Mouse (Mus musculus): Measurements from ENCODE around the gene Kars. TPM values are rescaled to one million over a fixed set of nuclear protein-coding genes. Genes with fewer than 3 reads are reported as not detected.

The Kars gene
- polyA plus RNA-seq, 1 experiment: 325 TPM

DNA sequence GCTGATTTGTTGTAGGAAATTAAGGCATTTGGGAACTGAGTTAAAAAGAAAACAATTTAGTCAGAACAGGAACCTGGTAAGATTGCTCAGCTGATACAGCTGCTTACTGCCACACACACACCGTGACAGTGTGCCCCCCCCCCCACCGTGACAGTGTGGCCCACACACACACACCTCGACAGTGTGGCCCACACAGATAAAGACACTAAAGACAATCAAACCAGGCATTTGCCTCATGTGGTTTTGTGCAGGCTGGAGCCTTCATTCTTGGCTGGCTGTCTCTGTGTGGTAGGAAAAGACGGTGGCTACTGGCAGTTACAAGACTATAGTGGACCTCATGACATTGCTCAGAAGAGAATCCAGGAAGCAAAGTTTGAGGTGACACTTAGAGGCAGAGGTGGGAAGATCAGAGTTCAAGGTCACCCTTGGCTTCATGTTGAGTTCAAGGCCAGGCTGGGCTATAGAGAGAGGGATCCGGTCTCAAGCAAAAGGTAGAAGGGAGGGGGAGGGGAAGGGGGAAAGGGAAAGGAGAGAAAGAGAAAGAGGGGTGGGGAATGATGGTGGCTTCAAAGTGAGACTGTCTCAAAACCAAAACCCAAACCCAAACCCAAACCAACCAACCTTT lies 43.8 kb downstream of the Kars start:
- H3K4me3 ChIP-seq (ENCODE audit: low read depth, low read length): no peak overlapping the region
- H3K9me3 ChIP-seq (replicated peaks; ENCODE audit: control insufficient read depth, insufficient read depth, low read length, poor library complexity, severe bottlenecking): no peaks in the 10 kb centered on the region
- no peaks in the 10 kb centered on the region for H3K27me3 ChIP-seq (ENCODE audit: control insufficient read depth, insufficient read depth, low read length, poor library complexity, severe bottlenecking)
- no peak overlapping the region for H3K9ac ChIP-seq (ENCODE audit: low read depth, poor library complexity, severe bottlenecking)
- H3K36me3 ChIP-seq (ENCODE audit: control insufficient read depth, insufficient read depth, low read length, poor library complexity, severe bottlenecking): peaks cover 28% of the 10 kb centered on the region
- TF ChIP-seq EP300 (IDR thresholded peaks at IDR 0.05; ENCODE audit: insufficient read depth, low read depth, low read length) (no peak), CTCF (IDR thresholded peaks at IDR 0.05; ENCODE audit: low read depth, low read length) (no peak), POLR2A (IDR thresholded peaks at IDR 0.05; ENCODE audit: insufficient read depth, low read length) (no peak)
- peak overlapping the region; percentile 14; the same call in 1 of the 2 replicates for H3K27ac ChIP-seq (ENCODE audit: insufficient read depth, low read length)
- peaks cover 2% of the 10 kb centered on the region for H3K4me1 ChIP-seq (ENCODE audit: control insufficient read depth, insufficient read depth, low read length)

GRCm38 (mm10) chr8:111964849-111965561 lies 46.1 kb downstream of the Kars start:
- Histone ChIP-seq H3K9me3 (replicated peaks; ENCODE audit: control insufficient read depth, insufficient read depth, low read length, poor library complexity, severe bottlenecking) (no peaks in the 10 kb centered on the region), H3K4me3 (ENCODE audit: low read depth, low read length) (no peak overlapping the region), H3K4me1 (ENCODE audit: control insufficient read depth, insufficient read depth, low read length) (peaks cover 5% of the 10 kb centered on the region), H3K36me3 (ENCODE audit: control insufficient read depth, insufficient read depth, low read length, poor library complexity, severe bottlenecking) (peaks cover 12% of the 10 kb centered on the region; the same call in 1 of the 2 replicates), H3K9ac (ENCODE audit: low read depth, poor library complexity, severe bottlenecking) (no peak overlapping the region), H3K27me3 (ENCODE audit: control insufficient read depth, insufficient read depth, low read length, poor library complexity, severe bottlenecking) (no peaks in the 10 kb centered on the region), H3K27ac (ENCODE audit: insufficient read depth, low read length) (peak overlapping the region; percentile 87)
- TF ChIP-seq CTCF (IDR thresholded peaks at IDR 0.05; ENCODE audit: low read depth, low read length) (no peak), POLR2A (IDR thresholded peaks at IDR 0.05; ENCODE audit: insufficient read depth, low read length) (no peak), EP300 (IDR thresholded peaks at IDR 0.05; ENCODE audit: insufficient read depth, low read depth, low read length) (no peak)

GRCm38 (mm10) chr8:111964351-111964750 lies 46.8 kb downstream of the Kars start:
- H3K9me3 ChIP-seq (replicated peaks; ENCODE audit: control insufficient read depth, insufficient read depth, low read length, poor library complexity, severe bottlenecking): no peaks in the 10 kb centered on the region
- peak overlapping the region; percentile 74 for H3K27ac ChIP-seq (ENCODE audit: insufficient read depth, low read length)
- no peak overlapping the region for H3K9ac ChIP-seq (ENCODE audit: low read depth, poor library complexity, severe bottlenecking)
- no peaks in the 10 kb centered on the region for H3K27me3 ChIP-seq (ENCODE audit: control insufficient read depth, insufficient read depth, low read length, poor library complexity, severe bottlenecking)
- peaks cover 7% of the 10 kb centered on the region for H3K4me1 ChIP-seq (ENCODE audit: control insufficient read depth, insufficient read depth, low read length)
- TF ChIP-seq POLR2A (IDR thresholded peaks at IDR 0.05; ENCODE audit: insufficient read depth, low read length): no peak
- TF ChIP-seq EP300 (IDR thresholded peaks at IDR 0.05; ENCODE audit: insufficient read depth, low read depth, low read length): no peak
- TF ChIP-seq CTCF (IDR thresholded peaks at IDR 0.05; ENCODE audit: low read depth, low read length): no peak
- no peak overlapping the region for H3K4me3 ChIP-seq (ENCODE audit: low read depth, low read length)
- H3K36me3 ChIP-seq (ENCODE audit: control insufficient read depth, insufficient read depth, low read length, poor library complexity, severe bottlenecking): peaks cover 12% of the 10 kb centered on the region

DNA sequence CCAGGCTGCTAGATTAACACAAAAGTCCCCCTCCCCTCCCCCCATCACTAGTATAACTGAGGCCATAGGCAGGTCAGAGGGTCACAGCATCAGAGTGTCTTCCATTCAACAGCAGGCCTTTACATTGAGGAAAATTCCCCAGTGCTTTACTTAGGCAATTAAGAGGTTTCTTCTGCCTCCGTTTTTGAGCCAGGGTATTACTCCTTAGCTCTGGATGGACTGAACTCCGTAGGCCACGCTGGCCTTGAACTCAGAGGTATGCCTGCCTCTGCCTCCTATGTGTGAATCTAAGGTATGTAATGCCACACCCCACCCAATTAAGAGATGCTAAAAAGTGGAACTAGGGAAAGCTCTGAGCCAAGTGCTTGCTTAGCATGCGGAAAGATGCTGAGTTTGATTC lies 47.6 kb downstream of the Kars start:
- Histone ChIP-seq H3K9ac (ENCODE audit: low read depth, poor library complexity, severe bottlenecking) (no peak overlapping the region), H3K36me3 (ENCODE audit: control insufficient read depth, insufficient read depth, low read length, poor library complexity, severe bottlenecking) (peaks cover 15% of the 10 kb centered on the region), H3K4me3 (ENCODE audit: low read depth, low read length) (no peak overlapping the region), H3K9me3 (replicated peaks; ENCODE audit: control insufficient read depth, insufficient read depth, low read length, poor library complexity, severe bottlenecking) (no peaks in the 10 kb centered on the region), H3K27ac (ENCODE audit: insufficient read depth, low read length) (peak overlapping the region; percentile 81), H3K4me1 (ENCODE audit: control insufficient read depth, insufficient read depth, low read length) (peaks cover 7% of the 10 kb centered on the region), H3K27me3 (ENCODE audit: control insufficient read depth, insufficient read depth, low read length, poor library complexity, severe bottlenecking) (no peaks in the 10 kb centered on the region)
- TF ChIP-seq CTCF (IDR thresholded peaks at IDR 0.05; ENCODE audit: low read depth, low read length): no peak
- TF ChIP-seq EP300 (IDR thresholded peaks at IDR 0.05; ENCODE audit: insufficient read depth, low read depth, low read length): no peak
- TF ChIP-seq POLR2A (IDR thresholded peaks at IDR 0.05; ENCODE audit: insufficient read depth, low read length): no peak

- Histone ChIP-seq H3K27me3 (ENCODE audit: control insufficient read depth, insufficient read depth, low read length, poor library complexity, severe bottlenecking) (no peaks in the 10 kb centered on the region), H3K36me3 (ENCODE audit: control insufficient read depth, insufficient read depth, low read length, poor library complexity, severe bottlenecking) (peaks cover 15% of the 10 kb centered on the region), H3K4me1 (ENCODE audit: control insufficient read depth, insufficient read depth, low read length) (peaks cover 7% of the 10 kb centered on the region), H3K9ac (ENCODE audit: low read depth, poor library complexity, severe bottlenecking) (no peak overlapping the region), H3K27ac (ENCODE audit: insufficient read depth, low read length) (peak overlapping the region; percentile 81), H3K9me3 (replicated peaks; ENCODE audit: control insufficient read depth, insufficient read depth, low read length, poor library complexity, severe bottlenecking) (no peaks in the 10 kb centered on the region), H3K4me3 (ENCODE audit: low read depth, low read length) (no peak overlapping the region)
- TF ChIP-seq EP300 (IDR thresholded peaks at IDR 0.05; ENCODE audit: insufficient read depth, low read depth, low read length): no peak
- no peak for TF ChIP-seq POLR2A (IDR thresholded peaks at IDR 0.05; ENCODE audit: insufficient read depth, low read length)
- no peak for TF ChIP-seq CTCF (IDR thresholded peaks at IDR 0.05; ENCODE audit: low read depth, low read length)
Measured at GRCm38 (mm10) chr8:111963091-111963490, 48.0 kb downstream of the Kars start.

DNA sequence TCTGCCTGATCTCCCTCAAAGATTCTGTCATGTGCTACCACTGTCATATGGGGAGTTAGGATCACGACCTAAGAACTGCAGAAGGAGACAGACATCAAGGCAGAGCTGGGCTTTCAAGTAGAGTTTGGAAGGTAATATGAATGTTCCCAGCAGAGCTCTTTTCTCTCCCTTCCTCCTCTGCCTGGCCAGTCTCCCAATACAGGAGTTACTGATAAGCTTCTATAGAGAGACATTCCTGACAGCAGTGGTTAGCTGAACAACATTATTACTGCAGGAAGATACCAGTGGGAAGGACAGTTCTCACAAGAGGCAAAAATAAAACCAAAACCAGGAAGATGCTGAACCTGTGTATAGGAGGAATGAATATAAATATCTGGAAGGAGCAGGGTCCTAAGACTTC lies 48.5 kb downstream of the Kars start:
- no peak for TF ChIP-seq CTCF (IDR thresholded peaks at IDR 0.05; ENCODE audit: low read depth, low read length)
- no peak for TF ChIP-seq EP300 (IDR thresholded peaks at IDR 0.05; ENCODE audit: insufficient read depth, low read depth, low read length)
- no peak for TF ChIP-seq POLR2A (IDR thresholded peaks at IDR 0.05; ENCODE audit: insufficient read depth, low read length)
- no peaks in the 10 kb centered on the region for H3K27me3 ChIP-seq (ENCODE audit: control insufficient read depth, insufficient read depth, low read length, poor library complexity, severe bottlenecking)
- peaks cover 12% of the 10 kb centered on the region; the same call in 1 of the 2 replicates for H3K36me3 ChIP-seq (ENCODE audit: control insufficient read depth, insufficient read depth, low read length, poor library complexity, severe bottlenecking)
- H3K9ac ChIP-seq (ENCODE audit: low read depth, poor library complexity, severe bottlenecking): no peak overlapping the region
- peaks cover 7% of the 10 kb centered on the region for H3K4me1 ChIP-seq (ENCODE audit: control insufficient read depth, insufficient read depth, low read length)
- peak overlapping the region; percentile 49 for H3K27ac ChIP-seq (ENCODE audit: insufficient read depth, low read length)
- H3K9me3 ChIP-seq (replicated peaks; ENCODE audit: control insufficient read depth, insufficient read depth, low read length, poor library complexity, severe bottlenecking): no peaks in the 10 kb centered on the region
- no peak overlapping the region for H3K4me3 ChIP-seq (ENCODE audit: low read depth, low read length)

All from ES-Bruce4 (cell line).